Mouse (Mus musculus): ENCODE measurements around the gene Med13l.

The Med13l gene

GRCm38 (mm10) chr5:118665023-118665422 is 104.5 kb downstream of the Med13l start:
- no peak for DNase-seq

- no peak for DNase-seq
These were observed 106.1 kb downstream of the Med13l start for GRCm38 (mm10) chr5:118666437-118667207.

- DNase-seq: no peak
These were observed 107.4 kb downstream of the Med13l start for GRCm38 (mm10) chr5:118667863-118668262.

GRCm38 (mm10) chr5:118668931-118669330 is 108.5 kb downstream of the Med13l start:
- DNase-seq: no peak

GRCm38 (mm10) chr5:118672111-118672510 is 111.6 kb downstream of the Med13l start:
- DNase-seq: no peak

- DNase-seq: no peak
These were observed 113.4 kb downstream of the Med13l start for GRCm38 (mm10) chr5:118673859-118674258.

- DNase-seq: peak; percentile 52
These were observed 113.8 kb downstream of the Med13l start for GRCm38 (mm10) chr5:118674321-118674720.

GRCm38 (mm10) chr5:118675697-118676096 is 115.2 kb downstream of the Med13l start:
- DNase-seq: no peak

GRCm38 (mm10) chr5:118676151-118676918 is 115.9 kb downstream of the Med13l start:
- DNase-seq: no peak

- peak; percentile 51 for DNase-seq
These were observed 118.9 kb downstream of the Med13l start for GRCm38 (mm10) chr5:118679283-118679835.

GRCm38 (mm10) chr5:118680853-118681252 is 120.4 kb downstream of the Med13l start:
- DNase-seq: no peak

- DNase-seq: no peak
These were observed 121.5 kb downstream of the Med13l start for GRCm38 (mm10) chr5:118682007-118682406.

- no peak for DNase-seq
These were observed 124.7 kb downstream of the Med13l start for GRCm38 (mm10) chr5:118685145-118685544.

GRCm38 (mm10) chr5:118686021-118686420 is 125.5 kb downstream of the Med13l start:
- no peak for DNase-seq

- DNase-seq: peak; percentile 83
These were observed 128.7 kb downstream of the Med13l start for GRCm38 (mm10) chr5:118688886-118689835.

- DNase-seq: no peak
These were observed 130.7 kb downstream of the Med13l start for GRCm38 (mm10) chr5:118691025-118691709.

GRCm38 (mm10) chr5:118691710-118692040 is 131.2 kb downstream of the Med13l start:
- DNase-seq: no peak

- DNase-seq: no peak
These were observed 133.5 kb downstream of the Med13l start for GRCm38 (mm10) chr5:118693996-118694395.

GRCm38 (mm10) chr5:118697073-118697472 is 136.6 kb downstream of the Med13l start:
- DNase-seq: peak; percentile 54

GRCm38 (mm10) chr5:118700978-118701377 is 140.5 kb downstream of the Med13l start:
- no peak for DNase-seq

GRCm38 (mm10) chr5:118702674-118703073 is 142.2 kb downstream of the Med13l start:
- DNase-seq: no peak

GRCm38 (mm10) chr5:118704148-118704547 is 143.7 kb downstream of the Med13l start:
- DNase-seq: no peak
